Mouse (Mus musculus): ENCODE measurements around the gene Mmp25.
A peak's percentile ranks its signal among the peaks of the same experiment; 100 is the strongest.

Mmp25 gene

GRCm38 (mm10) chr17:23644613-23645495 is at the start of gene Mmp25:
Gene Mmp25 (minus strand): TSS chr17:23645277.
- no peak for DNase-seq

DNA sequence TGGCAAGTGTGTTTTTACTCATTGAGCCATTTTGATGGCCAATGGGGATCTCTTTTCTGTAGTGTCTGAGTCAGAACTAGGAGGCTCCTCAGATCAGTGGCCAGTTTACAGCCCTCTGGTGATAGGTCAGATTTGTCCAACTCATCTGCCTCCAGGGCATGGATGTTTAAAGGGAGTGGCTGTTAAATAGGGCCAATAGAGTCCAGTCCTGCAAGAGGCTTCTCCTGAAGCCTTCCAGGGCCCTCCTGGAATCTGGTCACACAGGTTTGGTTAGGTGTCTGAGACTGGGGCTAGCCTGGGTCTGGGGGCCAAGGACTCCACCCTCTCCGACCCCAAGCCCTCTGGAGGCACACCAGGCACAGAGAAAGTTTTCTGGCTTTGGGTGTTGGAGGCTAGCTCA is 49.4 kb upstream of the Mmp25 start:
- no peak for DNase-seq

DNA sequence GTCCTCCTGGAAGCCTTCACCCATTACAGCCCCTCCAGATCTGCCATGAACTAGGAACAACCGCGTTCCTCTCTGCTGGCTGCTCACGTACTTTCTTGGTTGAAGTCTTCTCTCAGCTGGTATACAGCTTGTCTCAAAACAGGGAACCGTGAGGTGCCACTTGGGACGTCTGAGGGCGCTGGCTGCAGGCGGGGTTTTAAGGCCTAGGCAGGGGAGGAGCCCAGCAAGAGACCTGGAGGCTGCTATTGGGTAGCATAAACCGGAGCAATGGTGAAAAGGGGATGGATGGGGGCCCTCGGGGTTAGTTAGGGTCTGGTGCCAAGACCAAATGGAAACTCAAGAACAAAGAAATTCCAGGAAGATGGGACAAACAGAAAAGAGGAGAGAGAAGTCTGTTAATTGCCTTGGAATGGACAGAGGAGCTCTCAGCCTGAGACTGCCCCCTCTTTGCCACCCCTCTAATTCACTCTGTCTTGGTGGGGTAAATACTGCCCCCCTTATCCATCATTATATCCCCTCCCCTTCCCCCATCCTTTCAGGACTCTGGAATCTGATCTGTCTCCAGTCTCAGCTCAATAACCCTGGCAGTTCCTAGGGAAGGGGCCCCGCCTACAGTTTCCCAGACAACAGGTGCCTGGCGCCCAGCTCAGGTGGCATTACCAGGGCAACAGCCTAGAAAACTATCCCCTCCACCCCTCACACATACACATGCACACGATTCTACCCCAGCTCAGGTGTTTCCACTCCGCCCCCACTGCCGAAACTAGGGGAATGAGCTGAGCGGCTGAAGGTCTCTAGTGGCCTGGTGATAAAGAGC is 39.0 kb upstream of the Mmp25 start, which contains the start of gene Cldn9:
Gene Cldn9, minus strand, starts transcription at position 171 of the 817 bp plus-strand sequence.
- peak; percentile 22 to 33 for DNase-seq

DNA sequence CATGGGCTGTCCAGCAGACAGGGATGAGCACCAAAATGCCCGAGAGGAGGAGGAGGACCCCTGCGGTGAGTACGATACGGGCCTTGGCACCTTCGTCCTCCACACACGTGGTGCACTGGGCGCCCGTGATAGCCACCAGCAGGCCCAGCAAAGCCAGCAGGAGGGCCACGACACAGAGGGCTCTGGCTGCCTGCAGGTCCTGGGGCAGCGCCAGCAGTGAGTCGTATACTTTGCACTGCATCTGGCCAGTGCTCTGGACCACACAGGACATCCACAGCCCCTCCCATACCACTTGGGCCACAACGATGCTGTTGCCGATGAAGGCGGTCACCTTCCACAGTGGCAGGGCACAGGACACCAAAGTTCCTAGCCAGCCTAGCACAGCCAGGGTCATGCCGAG is 38.1 kb upstream of the Mmp25 start:
- no peak for DNase-seq

GRCm38 (mm10) chr17:23682530-23682929 is 37.5 kb upstream of the Mmp25 start:
- no peak for DNase-seq

DNA sequence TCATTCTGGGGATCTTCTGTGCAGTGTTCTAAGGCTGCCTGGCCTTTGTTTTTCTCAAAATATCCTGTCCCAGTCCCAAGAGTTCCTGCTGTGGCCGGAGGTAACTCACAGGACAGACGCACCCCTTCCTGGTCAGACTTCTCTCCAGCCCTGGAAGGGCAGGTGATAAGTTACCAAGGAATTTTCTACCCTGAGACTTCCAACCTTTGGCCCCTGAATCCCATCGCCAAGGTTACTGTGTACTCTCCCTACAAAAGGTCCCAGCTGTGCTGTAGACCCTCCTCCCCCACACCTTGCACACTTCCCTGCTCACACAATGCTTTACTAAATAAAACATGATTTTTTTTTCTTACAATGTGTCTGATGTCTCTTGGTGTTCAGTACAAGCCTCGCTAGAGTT is 37.0 kb upstream of the Mmp25 start:
- DNase-seq = no peak

DNA sequence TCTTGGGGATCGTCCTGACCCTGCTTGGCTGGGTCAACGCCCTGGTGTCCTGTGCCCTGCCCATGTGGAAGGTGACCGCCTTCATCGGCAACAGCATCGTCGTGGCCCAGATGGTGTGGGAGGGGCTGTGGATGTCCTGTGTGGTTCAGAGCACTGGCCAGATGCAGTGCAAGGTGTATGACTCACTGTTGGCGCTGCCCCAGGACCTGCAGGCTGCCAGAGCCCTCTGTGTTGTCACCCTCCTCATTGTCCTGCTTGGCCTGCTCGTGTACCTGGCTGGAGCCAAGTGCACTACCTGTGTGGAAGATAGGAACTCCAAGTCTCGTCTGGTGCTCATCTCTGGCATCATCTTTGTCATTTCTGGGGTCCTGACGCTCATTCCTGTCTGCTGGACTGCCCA is 36.0 kb upstream of the Mmp25 start:
- DNase-seq = no peak

GRCm38 (mm10) chr17:23680336-23680735 is 35.3 kb upstream of the Mmp25 start:
- DNase-seq = no peak

DNA sequence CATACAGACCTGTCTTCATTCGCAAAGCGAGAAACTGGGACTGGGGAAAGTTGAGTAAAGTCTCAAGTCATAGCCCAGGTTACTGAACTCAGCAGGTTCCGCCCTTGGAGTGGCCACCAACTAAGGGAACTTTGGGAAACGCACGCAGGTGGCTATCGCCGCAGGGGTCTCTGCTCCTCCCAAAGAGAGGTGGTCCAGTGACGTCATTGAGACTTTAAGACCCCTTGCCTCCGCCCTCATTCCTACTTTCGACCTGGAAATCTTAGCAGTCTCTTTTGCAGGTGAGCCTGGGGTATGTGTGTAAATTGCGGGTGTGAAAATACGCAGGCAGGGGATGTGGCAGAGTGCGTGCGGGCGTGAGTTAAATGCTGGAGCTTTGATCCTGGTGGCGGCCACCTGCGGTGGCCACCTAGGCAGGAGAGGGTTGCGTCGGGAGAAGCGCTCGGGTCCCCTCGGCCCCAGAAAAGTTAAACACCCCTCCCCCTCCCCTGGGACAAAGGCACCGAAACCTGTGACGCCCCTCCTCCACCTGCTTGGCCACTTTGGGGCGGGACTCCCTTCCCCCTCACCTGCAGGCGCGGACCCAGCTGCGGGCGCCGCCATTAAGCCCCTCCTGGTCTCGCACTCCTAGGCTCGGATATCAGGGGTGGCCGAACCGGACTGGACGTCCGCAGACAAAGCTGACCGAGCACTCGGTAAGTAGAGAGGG is 34.2 kb upstream of the Mmp25 start, which contains the start of gene Cldn6:
Gene Cldn6, plus strand, starts transcription at position 123 of the 709 bp plus-strand sequence.
- no peak for DNase-seq

DNA sequence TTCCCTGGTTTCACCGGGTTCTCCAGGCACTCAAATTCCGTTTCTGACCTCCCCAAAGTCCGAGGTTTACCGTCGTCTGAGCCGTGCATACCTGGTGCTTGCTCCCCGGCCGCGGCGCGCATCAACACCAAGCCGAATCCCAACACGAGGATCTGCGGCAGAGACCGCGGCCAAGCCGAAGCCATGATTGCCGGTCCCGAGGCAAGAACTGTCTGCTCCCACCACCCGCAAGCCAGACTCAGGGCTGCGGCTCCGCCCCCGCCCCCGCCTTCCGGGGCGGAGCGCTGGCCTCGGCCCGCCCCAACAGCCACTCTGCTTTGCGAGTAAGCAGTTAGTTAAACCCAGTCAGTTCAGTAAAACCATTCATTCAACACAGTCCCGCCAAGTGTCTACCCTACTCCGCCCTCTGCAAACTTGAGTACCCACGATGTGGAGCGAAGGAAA is 32.2 kb upstream of the Mmp25 start, which contains the start of gene Tnfrsf12a:
Gene Tnfrsf12a, minus strand, starts transcription at position 233 of the 444 bp plus-strand sequence.
- DNase-seq = peak; percentile 94 to 95

DNA sequence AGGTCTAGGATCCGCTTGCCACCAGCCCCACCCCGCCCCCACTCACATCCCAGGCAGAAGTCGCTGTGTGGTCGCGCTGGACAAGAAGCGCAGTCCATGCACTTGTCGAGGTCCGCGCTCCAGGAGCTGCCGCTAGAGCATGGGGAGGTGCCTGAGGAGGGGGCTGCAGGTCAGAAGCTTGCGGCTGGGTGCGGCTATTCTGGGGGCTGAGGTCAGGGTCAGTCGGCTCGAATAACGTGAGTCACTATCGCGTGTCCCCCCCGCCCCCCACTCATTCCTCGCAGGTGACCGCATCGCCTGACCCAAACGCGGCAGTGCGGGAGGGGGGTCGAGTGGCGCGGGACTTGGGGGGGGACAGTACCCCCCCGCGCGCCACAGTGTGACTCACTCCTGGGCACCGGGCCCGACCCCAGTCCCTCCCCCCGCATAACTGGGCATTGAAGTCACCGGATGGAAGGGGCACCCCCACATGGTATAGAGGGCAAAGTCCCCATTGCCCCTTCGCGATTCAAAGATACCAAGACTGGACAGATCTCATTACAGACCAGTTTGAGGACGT is 31.5 kb upstream of the Mmp25 start:
- DNase-seq = peak; percentile 40 to 48

DNA sequence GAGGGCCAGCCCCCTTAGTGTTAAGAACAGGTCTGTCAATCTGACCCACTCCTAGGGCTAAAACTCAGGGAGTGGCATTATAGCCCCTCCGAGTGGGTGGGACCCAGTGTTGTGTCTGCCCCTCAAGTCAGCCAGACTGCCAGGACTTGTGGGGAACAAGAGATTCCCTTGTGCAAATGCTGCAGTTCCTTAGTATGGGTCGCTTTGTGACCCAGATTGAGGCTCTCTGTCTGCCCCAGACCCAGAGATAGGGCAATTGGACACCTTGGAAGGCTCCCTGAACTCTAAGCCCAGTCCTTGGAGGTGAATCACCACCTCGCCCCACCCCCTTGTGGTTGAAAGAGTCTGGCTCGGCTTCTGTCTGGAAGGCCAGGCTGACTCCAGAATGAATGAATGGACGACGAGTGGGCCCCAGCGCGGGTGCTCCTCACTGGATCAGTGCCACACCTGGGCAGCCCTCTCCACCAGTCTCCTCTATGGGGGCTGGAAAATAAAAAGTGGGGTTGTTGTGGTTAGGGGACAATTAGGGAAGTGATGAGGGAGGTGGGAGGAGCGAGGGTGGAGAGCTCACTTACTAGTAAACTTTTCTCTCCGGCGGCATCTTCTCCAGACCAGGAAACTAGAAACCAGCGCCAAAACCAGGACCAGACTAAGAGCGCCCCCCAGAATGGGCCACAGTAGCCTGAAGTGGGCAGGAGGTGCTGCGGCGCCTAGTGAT is 30.6 kb upstream of the Mmp25 start:
- DNase-seq = peak; percentile 66 to 67

DNA sequence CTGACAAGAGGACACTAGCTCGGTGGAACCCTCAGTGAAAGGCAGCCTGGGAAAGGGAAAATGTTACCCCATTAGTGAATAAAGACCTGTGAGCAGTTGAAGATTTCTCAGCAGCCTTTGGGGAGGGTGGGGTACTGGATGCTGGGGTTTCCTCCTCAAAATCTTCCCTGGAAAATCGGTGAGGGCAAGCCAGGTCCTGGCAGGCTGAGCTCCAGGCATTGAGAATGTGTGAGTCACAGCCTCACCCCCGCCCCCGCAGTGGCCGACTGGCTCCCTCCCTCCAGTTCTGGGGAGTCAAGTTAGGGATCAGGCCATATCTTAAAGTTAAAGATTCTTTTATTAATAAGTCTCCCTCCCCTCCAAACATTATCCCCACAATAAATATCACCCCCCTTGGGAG is 30.1 kb upstream of the Mmp25 start:
- no peak for DNase-seq

GRCm38 (mm10) chr17:23674271-23674952 is 29.3 kb upstream of the Mmp25 start:
- no peak for DNase-seq

- DNase-seq = peak; percentile 91 to 93
Measured at GRCm38 (mm10) chr17:23673424-23674073, 28.5 kb upstream of the Mmp25 start, which contains the start of the genes Hcfc1r1 and Thoc6. Gene Hcfc1r1 (plus strand): TSS chr17:23673596. Gene Thoc6 (minus strand): TSS chr17:23673882.

DNA sequence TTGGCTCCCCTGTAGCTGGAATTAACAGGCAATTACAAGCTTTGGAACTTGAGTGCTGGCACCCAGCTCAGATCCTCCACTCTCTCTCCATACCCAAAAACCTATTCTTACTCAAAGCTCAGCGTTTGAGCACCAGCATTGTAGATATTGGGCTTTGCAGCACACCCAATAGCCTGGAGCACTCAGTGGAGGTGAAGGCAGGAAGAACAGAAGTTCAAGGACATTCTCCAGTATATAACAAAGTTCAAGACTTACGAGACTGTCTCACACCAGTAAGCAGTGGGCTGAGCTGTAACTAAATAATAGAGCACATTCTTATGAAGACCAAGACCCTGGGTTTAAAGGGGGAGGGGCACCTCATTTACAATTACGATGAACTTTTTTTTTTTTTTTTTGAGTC is 27.7 kb upstream of the Mmp25 start:
- no peak for DNase-seq

DNA sequence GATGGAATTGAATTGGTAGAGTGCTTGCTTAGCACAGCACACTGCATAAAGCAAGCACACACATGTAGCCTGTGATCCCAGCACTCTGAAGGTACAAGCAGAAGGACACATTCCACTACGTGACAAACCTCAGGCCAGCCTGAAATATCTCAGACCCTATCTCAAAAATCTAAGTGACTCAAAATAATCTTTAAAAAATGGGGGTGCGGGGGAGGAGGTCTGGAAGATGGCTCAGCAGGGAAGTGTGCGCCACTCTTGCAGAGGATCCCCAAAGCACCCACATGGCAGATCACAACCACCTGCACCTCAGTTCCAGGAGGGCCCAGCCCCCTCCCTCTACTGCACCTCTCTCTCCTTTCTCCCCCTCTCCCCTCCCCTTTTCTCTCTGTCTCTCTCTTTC is 26.4 kb upstream of the Mmp25 start:
- no peak for DNase-seq

DNA sequence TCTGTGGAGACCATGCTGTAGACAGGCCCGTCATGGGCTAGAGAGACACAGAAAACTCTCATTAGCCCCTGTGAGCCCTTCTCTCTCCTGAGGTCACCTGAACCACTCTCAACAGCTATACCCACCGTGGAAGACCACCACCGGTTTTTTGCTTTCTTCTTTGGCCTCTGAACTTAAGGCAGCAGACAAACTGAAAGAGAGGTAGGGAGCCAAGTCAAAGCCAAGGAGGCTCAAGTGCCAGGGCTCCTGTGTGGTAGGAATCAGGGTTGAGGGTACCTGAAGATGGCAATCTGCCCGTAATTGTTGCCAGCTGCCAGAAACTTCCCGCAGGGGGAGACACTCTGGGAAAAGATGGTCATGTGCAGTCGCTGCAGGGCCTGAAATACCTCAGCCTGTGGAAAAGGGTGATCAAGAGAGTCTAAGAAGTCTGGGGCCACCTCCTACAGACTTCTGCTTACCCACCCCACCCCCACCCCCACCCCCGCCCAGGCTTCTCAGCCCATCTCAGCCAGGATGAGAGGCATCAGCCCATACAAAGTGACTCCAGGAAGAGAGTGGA is 25.5 kb upstream of the Mmp25 start:
- no peak for DNase-seq

- no peak for DNase-seq
Measured at GRCm38 (mm10) chr17:23665511-23665910, 20.4 kb upstream of the Mmp25 start.

GRCm38 (mm10) chr17:23664556-23665021 is 19.5 kb upstream of the Mmp25 start:
- DNase-seq = peak; percentile 50 to 57
